Mouse (Mus musculus) gastrocnemius, postnatal 10 days (tissue): ENCODE results near the gene Rps8. TPM values are rescaled to one million over a fixed set of nuclear protein-coding genes. Genes with fewer than 3 reads are reported as not detected.

Experiments used
- microRNA-seq, 2 experiments: library from miRNA; unstranded; fragments of <30 nt; microRNA quantifications; one replicate each; pipeline ENCODE4 v1.2.0; 2021
- total RNA-seq, 2 experiments: library from RNA; stranded (reverse); gene quantifications; 2 replicates each; pipeline ENCODE4 v1.2.3; 2021

Gene Rps8
- total RNA-seq, 2 experiments from 2014 or later = 1,007 to 1,093 TPM

Small RNA genes within 50 kb of the gene (microRNA-seq; reads per million reads assigned to microRNA genes)
- 0 reads per million in 2 experiments for gene Gm22398

Other genes with a start within 250 kb of the Rps8 start
- gene Urod, start 161.8 kb downstream of the Rps8 start, total RNA-seq = 10 to 100 TPM; 55.3 to 59.7 TPM
- gene Hectd3, start 160.9 kb downstream of the Rps8 start, total RNA-seq = 10 to 100 TPM; 16.6 to 17.3 TPM
- gene Eif2b3, start 136.8 kb downstream of the Rps8 start, total RNA-seq = 10 to 100 TPM; 23.0 to 24.3 TPM
- 1 to 10 TPM; 4.8 to 9.6 TPM for gene Ptch2, start 60.2 kb downstream of the Rps8 start, total RNA-seq
- 1 to 10 TPM; 4.7 to 6.8 TPM for gene Btbd19, start 30.5 kb downstream of the Rps8 start, total RNA-seq
- not detected for gene Tctex1d4, start 29.4 kb downstream of the Rps8 start, total RNA-seq
- 1 to 10 TPM; 1.8 to 2.6 TPM for gene Plk3, start 22.3 kb downstream of the Rps8 start, total RNA-seq
- 1 to 10 TPM; 3.8 to 6.6 TPM for gene Kif2c, start 26.4 kb upstream of the Rps8 start, total RNA-seq
- gene Tmem53, start 95.7 kb upstream of the Rps8 start, total RNA-seq = 1 to 10 TPM; 5.5 to 7.6 TPM
- under 1 TPM in 1 of 2 experiments, not detected in 1; 0.25 TPM for gene Armh1, start 95.9 kb upstream of the Rps8 start, total RNA-seq